Mouse (Mus musculus): ENCODE results near the gene Syce2. TPM values are rescaled to one million over a fixed set of nuclear protein-coding genes. Genes with fewer than 3 reads are reported as not detected.

The Syce2 gene
- polyA plus RNA-seq, 1 experiment from 2014 or later = 16.4 TPM

DNA sequence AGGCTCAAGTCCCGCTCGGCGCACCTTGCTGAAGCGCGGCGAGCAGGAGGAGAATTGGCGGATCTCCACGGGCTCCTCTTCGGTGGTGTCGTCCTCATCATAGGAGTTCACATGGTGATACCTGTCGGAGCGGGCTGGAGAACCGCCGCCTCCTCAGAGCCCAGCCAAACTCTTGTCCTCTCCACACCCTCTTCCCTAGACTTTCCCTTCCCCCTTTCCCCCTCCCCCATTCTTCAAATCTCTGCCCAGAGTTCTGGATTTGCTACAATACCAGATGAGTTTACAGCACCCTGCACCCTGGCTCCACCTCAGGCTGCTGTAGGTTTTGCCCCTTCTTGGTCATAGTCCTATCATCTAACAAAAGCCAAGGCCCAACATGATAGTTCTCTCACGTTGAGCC lies 46.7 kb downstream of the Syce2 start:
- no peak overlapping the region for H3K4me3 ChIP-seq
- WGBS = 91% methylated on average over 15 of the region's 15 CpGs
- no peak overlapping the region for H3K27ac ChIP-seq (replicated peaks)
- no peaks in the 10 kb centered on the region for H3K9me3 ChIP-seq
- no peak overlapping the region for H3K4me2 ChIP-seq
- H3K36me3 ChIP-seq = peaks cover 96% of the 10 kb centered on the region
- H3K27me3 ChIP-seq = peaks cover 85% of the 10 kb centered on the region
- no peak overlapping the region for H3K9ac ChIP-seq
- ATAC-seq (ENCODE audit: low read depth) = no peak
- no peaks in the 10 kb centered on the region for H3K4me1 ChIP-seq (replicated peaks)

DNA sequence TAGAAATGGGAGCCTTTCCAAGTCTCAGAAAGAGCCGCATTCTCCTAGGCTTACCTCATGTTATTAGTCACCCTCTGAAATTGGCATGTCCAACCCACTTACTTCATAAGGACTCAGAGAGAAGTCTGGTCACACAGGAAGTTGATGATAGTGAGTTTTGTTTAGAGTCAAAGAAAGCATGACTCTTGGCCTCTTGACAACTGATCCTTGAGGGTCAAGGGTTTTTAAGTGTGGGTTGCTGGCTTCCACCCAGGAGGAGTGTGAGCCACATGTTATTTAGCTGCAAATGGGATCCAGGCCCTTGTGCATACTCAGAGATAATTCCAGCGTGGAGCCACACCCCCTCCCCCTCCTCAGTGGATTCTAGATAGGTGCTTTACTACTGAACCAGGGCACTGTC lies 49.7 kb downstream of the Syce2 start:
- H3K36me3 ChIP-seq = peaks cover 95% of the 10 kb centered on the region
- H3K4me2 ChIP-seq = no peak overlapping the region
- no peak overlapping the region for H3K4me3 ChIP-seq
- H3K9ac ChIP-seq = no peak overlapping the region
- ATAC-seq (ENCODE audit: low read depth) = no peak
- peaks cover 58% of the 10 kb centered on the region for H3K27me3 ChIP-seq
- H3K9me3 ChIP-seq = no peaks in the 10 kb centered on the region
- 85% methylated on average over 2 of the region's 2 CpGs for WGBS
- H3K27ac ChIP-seq (replicated peaks) = no peak overlapping the region
- no peaks in the 10 kb centered on the region for H3K4me1 ChIP-seq (replicated peaks)

DNA sequence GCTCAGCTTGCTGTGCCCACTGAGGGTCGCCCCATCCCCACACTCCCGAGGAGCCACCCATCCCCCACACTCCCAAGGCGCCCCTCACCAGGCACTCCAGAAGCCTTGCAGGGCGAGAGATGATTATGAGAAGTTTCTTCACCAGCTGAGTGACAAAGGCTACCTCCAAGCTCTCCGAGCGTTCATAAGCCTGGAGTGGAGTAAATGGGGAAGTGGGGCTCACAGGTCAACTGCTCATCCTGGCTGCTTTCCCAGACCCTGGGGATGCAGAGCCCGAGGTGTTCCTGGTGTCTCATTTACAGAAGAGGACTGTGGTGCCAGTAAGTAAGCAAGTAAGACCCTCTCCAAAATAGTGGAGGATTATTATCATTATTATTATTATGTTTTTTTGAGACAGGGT lies 53.6 kb downstream of the Syce2 start:
- Histone ChIP-seq H3K4me2 (no peak overlapping the region), H3K4me1 (replicated peaks) (peaks cover 12% of the 10 kb centered on the region), H3K4me3 (no peak overlapping the region), H3K27ac (replicated peaks) (no peak overlapping the region), H3K27me3 (peaks cover 47% of the 10 kb centered on the region), H3K36me3 (peaks cover 85% of the 10 kb centered on the region), H3K9me3 (no peaks in the 10 kb centered on the region), H3K9ac (no peak overlapping the region)
- no peak for ATAC-seq (ENCODE audit: low read depth)
- 67% methylated on average over 7 of the region's 7 CpGs for WGBS

DNA sequence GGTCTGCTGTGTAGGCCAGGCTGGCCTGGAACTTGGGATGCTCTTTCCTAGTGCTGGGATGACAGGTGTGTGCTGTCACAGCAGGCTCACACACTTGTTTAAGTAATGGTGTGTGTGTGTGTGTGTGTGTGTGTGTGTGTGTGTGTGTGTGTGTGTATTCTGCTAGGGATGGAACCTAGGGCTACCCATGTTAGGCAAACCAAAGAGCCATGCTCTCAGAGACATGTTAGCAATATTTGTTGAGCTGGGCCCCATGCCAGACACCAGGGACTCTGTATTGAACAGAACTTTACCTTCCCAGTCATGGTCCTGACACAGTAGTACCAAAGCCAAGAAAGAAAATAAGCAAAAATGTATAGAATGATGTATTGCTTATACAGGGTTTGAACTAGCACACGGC lies 55.6 kb downstream of the Syce2 start:
- H3K4me3 ChIP-seq = no peak overlapping the region
- H3K4me1 ChIP-seq (replicated peaks) = peaks cover 12% of the 10 kb centered on the region
- peaks cover 46% of the 10 kb centered on the region for H3K27me3 ChIP-seq
- no peak for ATAC-seq (ENCODE audit: low read depth)
- no peak overlapping the region for H3K9ac ChIP-seq
- H3K9me3 ChIP-seq = no peaks in the 10 kb centered on the region
- 86% methylated on average over 1 of the region's 1 CpGs for WGBS
- no peak overlapping the region for H3K27ac ChIP-seq (replicated peaks)
- peaks cover 84% of the 10 kb centered on the region for H3K36me3 ChIP-seq
- H3K4me2 ChIP-seq = no peak overlapping the region

DNA sequence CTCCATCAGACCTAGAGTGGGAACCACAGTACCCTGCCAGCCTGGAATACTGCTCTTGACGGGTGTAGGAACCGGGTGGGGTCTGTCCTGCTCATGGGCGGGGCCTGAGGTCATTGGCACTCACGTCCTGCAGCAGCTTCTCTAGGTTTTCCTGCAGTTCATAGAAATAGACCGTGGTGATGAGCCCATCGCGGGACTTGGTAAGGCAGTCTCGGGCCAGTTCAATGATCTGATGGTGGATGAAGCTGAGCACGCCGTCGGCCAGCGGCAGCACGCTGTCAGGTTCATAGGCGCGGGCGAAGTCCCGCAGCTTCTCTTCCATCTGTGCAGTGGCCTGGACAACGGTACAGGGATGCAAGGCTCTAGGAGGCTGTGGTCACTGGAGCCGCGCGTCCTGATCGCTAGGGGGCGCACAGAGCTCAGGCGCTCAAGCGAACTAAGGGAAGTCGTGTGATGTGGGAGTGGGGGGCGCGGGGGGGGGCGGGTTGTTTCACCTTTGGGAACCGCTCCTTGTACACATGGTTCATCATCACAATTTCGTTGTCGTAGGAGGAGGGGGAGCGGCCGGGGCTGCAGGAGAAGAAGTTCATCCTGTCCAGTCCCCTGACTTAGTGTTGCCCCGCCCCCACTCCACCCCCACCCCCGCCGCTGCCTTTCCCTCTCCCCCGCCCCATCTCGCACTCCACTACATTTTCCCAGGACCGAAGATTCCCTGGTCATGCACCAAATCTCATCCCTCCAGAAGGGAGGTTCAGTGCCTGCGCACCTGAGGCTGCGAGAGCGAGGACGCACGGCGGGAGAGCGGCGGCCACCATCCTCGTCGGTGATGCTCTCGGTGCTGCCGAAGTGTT lies 56.8 kb downstream of the Syce2 start:
- 4% methylated on average over 48 of the region's 52 CpGs for WGBS
- peak overlapping the region; percentile 50 for H3K9ac ChIP-seq
- H3K4me2 ChIP-seq = peak overlapping the region; percentile 52
- H3K36me3 ChIP-seq = peaks cover 79% of the 10 kb centered on the region
- peak overlapping the region; percentile 27 for H3K4me3 ChIP-seq
- peak; percentile 60; the same call in 1 of the 2 replicates for ATAC-seq (ENCODE audit: low read depth)
- H3K27me3 ChIP-seq = peaks cover 50% of the 10 kb centered on the region
- H3K9me3 ChIP-seq = no peaks in the 10 kb centered on the region
- H3K4me1 ChIP-seq (replicated peaks) = peaks cover 14% of the 10 kb centered on the region
- no peak overlapping the region for H3K27ac ChIP-seq (replicated peaks)

DNA sequence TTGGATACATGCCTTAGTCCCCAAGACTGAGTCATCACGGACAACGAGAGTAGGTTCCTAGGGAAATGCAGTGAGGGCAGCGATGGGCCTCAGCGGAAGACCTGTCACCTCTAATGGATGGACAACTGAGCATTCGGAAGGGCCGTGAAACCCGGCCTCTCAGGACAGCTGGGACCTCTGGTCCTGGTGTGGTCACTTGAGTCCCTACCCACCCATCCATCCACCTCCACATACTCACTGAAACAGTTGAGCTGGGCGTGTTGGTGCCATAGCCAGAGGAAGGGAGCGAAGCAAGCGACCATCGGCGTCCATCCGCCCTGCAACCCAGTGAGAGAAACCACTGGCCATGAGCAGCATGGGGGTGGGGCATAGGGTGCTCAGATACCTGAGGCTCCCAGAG lies 58.7 kb downstream of the Syce2 start:
- H3K4me1 ChIP-seq (replicated peaks) = peaks cover 33% of the 10 kb centered on the region
- no peaks in the 10 kb centered on the region for H3K9me3 ChIP-seq
- no peak overlapping the region for H3K9ac ChIP-seq
- no peak overlapping the region for H3K27ac ChIP-seq (replicated peaks)
- ATAC-seq (ENCODE audit: low read depth) = no peak
- H3K4me2 ChIP-seq = no peak overlapping the region
- 85% methylated on average over 13 of the region's 13 CpGs for WGBS
- peaks cover 60% of the 10 kb centered on the region for H3K36me3 ChIP-seq
- H3K27me3 ChIP-seq = peaks cover 56% of the 10 kb centered on the region
- no peak overlapping the region for H3K4me3 ChIP-seq

DNA sequence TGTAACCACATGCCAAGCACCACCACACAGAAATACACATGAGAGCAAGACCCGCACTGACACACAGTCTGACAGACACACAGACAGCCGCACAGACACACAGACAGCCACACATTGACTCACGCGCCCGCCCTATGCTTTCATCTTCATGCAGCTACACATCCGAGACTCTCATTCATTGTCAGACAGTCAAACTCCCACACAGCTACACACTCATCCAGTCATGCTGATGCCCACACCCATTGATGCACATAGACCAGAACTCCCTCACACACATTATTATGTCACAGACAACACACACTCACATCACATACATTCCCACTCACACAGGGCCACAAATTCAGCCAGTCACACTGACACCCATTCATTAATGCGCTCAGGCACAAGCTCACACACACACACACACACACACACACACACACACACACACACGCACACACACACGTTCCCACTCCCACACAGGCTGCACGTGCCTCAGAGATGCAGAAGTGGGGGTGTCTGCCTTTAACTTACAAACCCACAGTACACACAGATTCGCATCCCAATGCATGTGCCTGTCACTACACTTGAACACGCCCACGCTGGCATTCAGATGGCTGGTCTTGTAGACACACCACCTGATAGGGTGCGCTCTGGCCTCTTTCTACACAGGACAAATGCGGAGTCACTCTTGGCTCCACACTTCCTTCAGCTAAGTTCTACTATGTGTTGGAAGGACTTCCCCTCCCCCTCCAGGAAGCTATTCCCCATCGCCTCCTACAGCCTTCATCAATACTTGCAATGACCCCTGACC lies 62.1 kb downstream of the Syce2 start:
- WGBS = 81% methylated on average over 16 of the region's 16 CpGs
- H3K4me1 ChIP-seq (replicated peaks) = peaks cover 43% of the 10 kb centered on the region
- H3K9ac ChIP-seq = peak overlapping the region; percentile 94
- H3K27ac ChIP-seq (replicated peaks) = no peak overlapping the region
- peaks cover 59% of the 10 kb centered on the region for H3K27me3 ChIP-seq
- ATAC-seq (ENCODE audit: low read depth) = no peak
- no peaks in the 10 kb centered on the region for H3K9me3 ChIP-seq
- peak overlapping the region; percentile 73 for H3K4me3 ChIP-seq
- H3K4me2 ChIP-seq = peak overlapping the region; percentile 90
- H3K36me3 ChIP-seq = peaks cover 33% of the 10 kb centered on the region

DNA sequence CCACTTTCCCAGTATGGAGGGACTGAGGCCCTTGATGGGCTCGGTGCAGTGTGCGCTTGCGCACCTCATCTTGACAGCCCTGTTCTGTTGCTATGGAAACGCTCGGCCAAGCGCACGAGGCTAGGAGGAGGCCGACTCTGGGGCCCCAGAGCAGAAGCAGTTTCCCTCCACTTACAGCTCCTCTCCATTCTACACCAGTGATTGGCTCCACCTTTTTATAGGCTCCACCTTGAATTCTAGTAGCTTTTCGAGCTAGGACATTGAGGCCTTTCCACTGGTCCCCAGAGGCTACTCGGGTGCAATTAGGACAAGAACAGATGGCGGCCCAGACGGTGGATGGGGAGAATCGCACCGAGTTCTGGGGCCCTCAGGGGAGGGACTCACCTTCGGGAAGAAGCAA lies 62.9 kb downstream of the Syce2 start:
- H3K4me2 ChIP-seq = peak overlapping the region; percentile 90
- peak overlapping the region; percentile 98 for H3K27ac ChIP-seq (replicated peaks)
- peak overlapping the region; percentile 94 for H3K9ac ChIP-seq
- peaks cover 58% of the 10 kb centered on the region for H3K27me3 ChIP-seq
- peaks cover 37% of the 10 kb centered on the region for H3K4me1 ChIP-seq (replicated peaks)
- WGBS = under 1% methylated on average over 15 of the region's 15 CpGs
- H3K9me3 ChIP-seq = no peaks in the 10 kb centered on the region
- peak overlapping the region; percentile 73 for H3K4me3 ChIP-seq
- peak; percentile 72 for ATAC-seq (ENCODE audit: low read depth)
- H3K36me3 ChIP-seq = peaks cover 30% of the 10 kb centered on the region

DNA sequence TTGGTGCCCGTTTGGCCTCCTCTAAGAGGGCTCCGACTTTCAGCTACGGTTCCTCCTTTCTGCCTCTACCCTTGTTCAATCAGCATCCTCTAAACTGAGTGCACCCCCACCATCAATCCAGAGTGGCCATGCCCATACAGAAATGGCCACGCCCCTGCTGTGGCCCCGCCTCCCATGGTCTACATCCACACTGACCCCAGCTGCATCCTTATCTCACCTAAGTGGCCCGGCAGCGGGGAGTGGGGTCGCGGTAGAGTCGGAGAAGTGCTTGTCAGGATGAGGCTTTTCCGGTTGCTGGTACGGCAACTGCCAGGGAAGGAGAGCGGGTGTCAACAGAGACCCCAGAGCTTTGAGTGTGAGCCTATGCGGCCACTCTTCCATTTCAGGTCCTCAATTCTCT lies 63.6 kb downstream of the Syce2 start:
- peaks cover 55% of the 10 kb centered on the region for H3K27me3 ChIP-seq
- ATAC-seq (ENCODE audit: low read depth) = peak; percentile 36; the same call in 1 of the 2 replicates
- H3K4me1 ChIP-seq (replicated peaks) = peaks cover 37% of the 10 kb centered on the region
- peak overlapping the region; percentile 73 for H3K4me3 ChIP-seq
- H3K4me2 ChIP-seq = peak overlapping the region; percentile 90
- H3K9me3 ChIP-seq = no peaks in the 10 kb centered on the region
- H3K36me3 ChIP-seq = peaks cover 24% of the 10 kb centered on the region
- 4% methylated on average over 14 of the region's 14 CpGs for WGBS
- H3K27ac ChIP-seq (replicated peaks) = peak overlapping the region; percentile 98
- H3K9ac ChIP-seq = peak overlapping the region; percentile 94

DNA sequence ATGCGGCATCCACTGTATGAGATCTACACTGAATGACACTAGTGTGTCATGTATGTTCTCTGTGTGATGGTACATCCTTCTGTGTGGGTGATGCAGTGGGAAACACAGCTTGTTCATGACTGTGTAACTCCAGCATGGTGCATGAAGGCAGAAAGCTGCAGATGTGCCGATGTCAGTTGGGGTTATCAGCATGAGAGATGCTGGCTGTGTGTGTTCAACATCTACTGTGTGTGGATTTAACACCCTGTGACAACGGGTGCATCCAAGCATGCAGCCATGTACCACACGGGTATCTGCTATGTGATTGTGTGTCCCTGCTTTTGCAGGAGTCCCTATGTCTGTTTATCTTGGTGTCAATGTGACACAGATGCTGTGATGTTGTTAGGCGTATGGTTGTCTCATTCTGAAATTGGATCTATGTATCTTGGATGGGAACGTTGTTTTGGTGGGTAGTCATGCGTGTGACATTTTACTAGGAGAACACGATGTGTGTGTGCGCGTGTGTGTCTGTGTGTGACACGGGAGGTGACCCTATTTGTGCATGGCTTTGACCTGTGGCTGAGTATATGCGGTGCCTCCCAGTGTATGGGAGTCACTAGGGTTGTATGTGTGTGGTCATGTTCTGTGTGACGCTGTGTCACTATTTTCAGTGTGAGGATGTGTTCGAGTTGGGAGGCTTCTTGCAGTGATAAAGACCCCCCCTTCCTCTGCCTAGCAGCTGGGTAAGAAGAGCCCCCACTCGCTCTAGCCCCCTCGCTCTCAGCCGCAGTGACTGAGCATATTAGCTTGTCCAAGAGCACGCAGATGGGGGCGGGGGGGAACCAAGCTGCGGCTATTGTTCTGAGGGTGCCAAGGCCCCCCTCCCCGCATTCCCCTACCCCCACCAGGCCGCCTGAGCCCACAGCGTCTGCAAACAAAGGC lies 64.4 kb downstream of the Syce2 start:
- ATAC-seq (ENCODE audit: low read depth) = peak; percentile 55
- no peaks in the 10 kb centered on the region for H3K9me3 ChIP-seq
- peak overlapping the region; percentile 98 for H3K27ac ChIP-seq (replicated peaks)
- peak overlapping the region; percentile 94 for H3K9ac ChIP-seq
- 19% methylated on average over 23 of the region's 23 CpGs for WGBS
- H3K4me2 ChIP-seq = peak overlapping the region; percentile 90
- peaks cover 16% of the 10 kb centered on the region for H3K36me3 ChIP-seq
- peak overlapping the region; percentile 73 for H3K4me3 ChIP-seq
- peaks cover 37% of the 10 kb centered on the region for H3K4me1 ChIP-seq (replicated peaks)
- H3K27me3 ChIP-seq = peaks cover 57% of the 10 kb centered on the region

DNA sequence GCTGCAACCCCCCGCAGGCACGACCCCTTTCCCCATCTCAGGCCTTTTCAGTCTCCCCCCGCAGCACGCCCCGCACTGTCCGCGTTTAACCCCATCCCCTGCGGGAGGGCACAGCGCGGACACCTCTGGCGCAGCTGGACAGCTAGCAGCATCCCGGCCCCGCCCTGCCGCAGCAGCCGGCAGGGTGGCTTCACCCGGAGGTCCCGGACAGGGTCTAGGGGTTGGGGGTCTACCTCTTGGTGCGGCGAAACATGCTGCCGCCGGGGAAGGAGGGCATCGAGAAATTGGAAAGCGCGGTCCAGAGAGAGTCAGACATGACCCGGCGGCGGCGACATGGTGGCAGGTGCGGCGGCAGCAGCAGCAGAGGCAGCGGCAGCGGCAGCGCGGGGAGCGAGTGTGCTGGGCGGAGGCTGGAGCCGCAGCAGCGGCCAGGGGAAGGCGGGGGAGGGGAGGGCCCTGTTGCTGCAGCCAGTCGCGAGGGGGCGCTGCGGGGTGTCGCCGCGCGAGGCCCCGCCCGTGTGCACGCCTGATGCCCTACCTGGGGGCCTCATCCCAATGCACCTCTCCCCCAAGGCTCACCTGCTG lies 65.1 kb downstream of the Syce2 start, which contains the start of gene Mast1:
Mast1 (minus strand) TSS at position 398 of the 585 bp plus-strand sequence.
- peak within 1 kb of the TSS; percentile 94 for H3K9ac ChIP-seq
- WGBS = under 1% methylated on average over 50 of the region's 50 CpGs
- no peaks in the 10 kb centered on the region for H3K9me3 ChIP-seq

More for the DNA sequence above, 65.1 kb downstream of the Syce2 start, which contains the start of gene Mast1:
- Histone ChIP-seq H3K36me3 (peaks cover 9% of the 10 kb centered on the region), H3K27ac (replicated peaks) (peak within 1 kb of the TSS; percentile 98), H3K4me2 (peak within 1 kb of the TSS; percentile 90), H3K4me1 (replicated peaks) (peaks cover 37% of the 10 kb centered on the region), H3K27me3 (peaks cover 53% of the 10 kb centered on the region), H3K4me3 (peak within 1 kb of the TSS; percentile 73)
- ATAC-seq (ENCODE audit: low read depth) = peak; percentile 55
